Mouse (Mus musculus): ENCODE measurements around the gene Kif1bp. TPM values are rescaled to one million over a fixed set of nuclear protein-coding genes. Genes with fewer than 3 reads are reported as not detected.
"Not testable (repeated sequence)": the region's sequence is repeated elsewhere in the genome, so short reads cannot be mapped to it uniquely, and the experiment has no call there.

The Kif1bp gene
- polyA plus RNA-seq, 1 experiment, result 71.8 TPM

GRCm38 (mm10) chr10:62508459-62508858, 69.8 kb downstream of the Kif1bp start:
- DNase-seq (ENCODE audit: low read depth), result peak; percentile 8
- no peak for TF ChIP-seq POLR2A (IDR thresholded peaks at IDR 0.05; ENCODE audit: borderline replicate concordance, extremely low read depth, insufficient read depth, insufficient read length, poor library complexity, severe bottlenecking)
- no peak for TF ChIP-seq CTCF (IDR thresholded peaks at IDR 0.05; ENCODE audit: borderline replicate concordance, extremely low read depth, insufficient read depth, insufficient read length)

DNA sequence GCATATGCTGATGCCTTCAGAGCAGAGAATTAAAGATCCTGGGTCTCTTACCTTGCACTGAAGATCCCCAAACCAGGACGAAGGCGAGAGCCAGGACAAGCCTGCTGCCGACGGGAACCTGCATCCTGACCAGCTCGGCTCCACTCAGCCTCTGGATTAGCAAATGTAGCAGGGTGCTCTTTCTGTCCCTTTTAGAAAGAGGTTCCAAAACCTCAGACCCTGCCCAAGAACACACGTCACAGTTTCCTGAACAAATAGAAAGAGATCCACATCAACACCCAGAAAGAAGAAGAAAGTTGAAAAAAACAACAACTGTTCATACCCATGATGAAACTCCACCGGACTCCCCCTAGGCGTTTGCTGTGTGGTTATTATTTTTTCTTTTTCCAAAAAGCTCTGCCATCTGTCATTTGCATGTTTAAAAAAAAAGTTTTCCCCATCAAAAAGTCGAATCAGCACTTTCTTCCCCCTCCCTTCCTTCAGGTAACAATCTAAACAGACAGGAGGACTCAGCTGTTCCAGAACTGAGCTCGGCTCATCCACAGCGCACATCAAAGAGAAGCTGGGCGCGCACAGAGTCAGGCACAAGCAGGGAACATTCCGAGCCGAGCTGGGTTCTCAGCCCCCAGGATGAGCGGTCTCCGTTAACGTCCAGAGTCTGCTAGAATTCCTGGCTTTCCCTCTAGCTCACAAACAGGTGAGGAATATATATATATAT, 70.5 kb downstream of the Kif1bp start:
- no peak for TF ChIP-seq POLR2A (IDR thresholded peaks at IDR 0.05; ENCODE audit: borderline replicate concordance, extremely low read depth, insufficient read depth, insufficient read length, poor library complexity, severe bottlenecking)
- no peak for TF ChIP-seq CTCF (IDR thresholded peaks at IDR 0.05; ENCODE audit: borderline replicate concordance, extremely low read depth, insufficient read depth, insufficient read length)
- peak; percentile 14 for DNase-seq (ENCODE audit: low read depth)

GRCm38 (mm10) chr10:62507071-62507470, 71.2 kb downstream of the Kif1bp start:
- no peak for DNase-seq (ENCODE audit: low read depth)
- TF ChIP-seq CTCF (IDR thresholded peaks at IDR 0.05; ENCODE audit: borderline replicate concordance, extremely low read depth, insufficient read depth, insufficient read length), result no peak
- no peak for TF ChIP-seq POLR2A (IDR thresholded peaks at IDR 0.05; ENCODE audit: borderline replicate concordance, extremely low read depth, insufficient read depth, insufficient read length, poor library complexity, severe bottlenecking)

DNA sequence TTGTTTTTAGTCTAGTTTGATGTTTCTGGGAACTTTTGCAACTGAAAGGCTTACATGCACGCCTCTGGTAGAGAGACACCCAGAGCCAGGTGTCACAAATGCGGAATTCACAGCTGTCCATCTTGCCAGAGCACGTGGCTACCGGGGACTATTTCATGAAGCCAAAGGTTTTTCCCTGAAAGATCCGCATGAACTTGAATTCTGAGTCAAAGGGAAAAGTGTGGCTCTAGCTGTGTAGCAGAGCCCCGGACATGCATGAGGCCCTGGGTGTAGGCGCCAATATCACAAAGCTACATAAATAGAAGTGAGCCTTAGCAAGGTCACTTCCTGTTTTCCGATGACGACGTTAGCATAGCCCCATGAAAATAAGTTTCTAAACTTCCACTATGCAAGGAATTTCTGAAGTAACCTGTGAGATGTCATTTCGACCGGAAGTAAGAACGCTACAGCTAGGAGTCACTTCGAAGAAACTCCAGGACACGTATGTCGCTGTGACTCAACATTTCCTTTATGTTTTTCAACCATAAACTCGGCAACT, 72.2 kb downstream of the Kif1bp start:
- no peak for DNase-seq (ENCODE audit: low read depth)
- no peak for TF ChIP-seq POLR2A (IDR thresholded peaks at IDR 0.05; ENCODE audit: borderline replicate concordance, extremely low read depth, insufficient read depth, insufficient read length, poor library complexity, severe bottlenecking)
- TF ChIP-seq CTCF (IDR thresholded peaks at IDR 0.05; ENCODE audit: borderline replicate concordance, extremely low read depth, insufficient read depth, insufficient read length), result no peak

DNA sequence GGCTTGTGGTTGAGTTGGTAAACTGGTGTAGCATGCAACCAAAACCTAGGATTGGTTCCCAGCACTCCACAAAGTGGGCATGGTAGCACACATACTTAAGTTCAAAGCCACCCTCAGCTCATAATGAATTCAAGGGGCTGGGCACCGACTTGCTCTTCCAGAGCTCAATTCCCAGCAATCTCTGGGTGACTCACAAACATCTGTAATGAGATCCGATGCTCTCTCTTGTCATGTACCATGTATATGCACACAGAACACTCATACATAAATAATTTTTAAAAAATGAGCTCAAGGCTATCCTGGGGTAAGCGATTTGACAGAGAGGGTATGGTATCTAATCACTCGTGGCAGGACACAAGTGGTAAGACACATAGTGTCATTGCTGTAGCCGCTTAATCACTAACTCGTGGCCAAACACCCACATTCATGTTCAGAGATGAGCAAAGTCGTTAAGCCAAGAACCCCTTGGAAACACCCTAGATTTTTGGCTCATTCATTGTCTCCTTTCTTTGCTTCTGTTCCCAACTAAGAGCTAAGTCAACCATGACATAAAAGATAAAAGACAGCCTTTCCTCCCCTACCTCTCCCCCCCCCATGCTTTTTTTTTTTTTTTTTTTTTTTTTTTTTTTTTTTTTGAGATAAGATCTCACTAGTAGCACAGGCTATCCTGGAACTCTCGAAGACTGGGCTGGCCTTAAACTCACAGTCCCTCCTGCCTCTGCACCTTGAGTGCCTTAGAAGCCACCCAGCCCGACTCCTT, 72.9 kb downstream of the Kif1bp start:
- no peak for TF ChIP-seq CTCF (IDR thresholded peaks at IDR 0.05; ENCODE audit: borderline replicate concordance, extremely low read depth, insufficient read depth, insufficient read length)
- TF ChIP-seq POLR2A (IDR thresholded peaks at IDR 0.05; ENCODE audit: borderline replicate concordance, extremely low read depth, insufficient read depth, insufficient read length, poor library complexity, severe bottlenecking), result no peak
- DNase-seq (ENCODE audit: low read depth), result no peak

GRCm38 (mm10) chr10:62503836-62504628, 74.2 kb downstream of the Kif1bp start:
- TF ChIP-seq POLR2A (IDR thresholded peaks at IDR 0.05; ENCODE audit: borderline replicate concordance, extremely low read depth, insufficient read depth, insufficient read length, poor library complexity, severe bottlenecking) (no peak), CTCF (IDR thresholded peaks at IDR 0.05; ENCODE audit: borderline replicate concordance, extremely low read depth, insufficient read depth, insufficient read length) (no peak)
- no peak for DNase-seq (ENCODE audit: low read depth)

- TF ChIP-seq POLR2A (IDR thresholded peaks at IDR 0.05; ENCODE audit: borderline replicate concordance, extremely low read depth, insufficient read depth, insufficient read length, poor library complexity, severe bottlenecking), result no peak
- TF ChIP-seq CTCF (IDR thresholded peaks at IDR 0.05; ENCODE audit: borderline replicate concordance, extremely low read depth, insufficient read depth, insufficient read length), result no peak
- DNase-seq (ENCODE audit: low read depth), result no peak
Observed at GRCm38 (mm10) chr10:62503353-62503752, 74.9 kb downstream of the Kif1bp start.

DNA sequence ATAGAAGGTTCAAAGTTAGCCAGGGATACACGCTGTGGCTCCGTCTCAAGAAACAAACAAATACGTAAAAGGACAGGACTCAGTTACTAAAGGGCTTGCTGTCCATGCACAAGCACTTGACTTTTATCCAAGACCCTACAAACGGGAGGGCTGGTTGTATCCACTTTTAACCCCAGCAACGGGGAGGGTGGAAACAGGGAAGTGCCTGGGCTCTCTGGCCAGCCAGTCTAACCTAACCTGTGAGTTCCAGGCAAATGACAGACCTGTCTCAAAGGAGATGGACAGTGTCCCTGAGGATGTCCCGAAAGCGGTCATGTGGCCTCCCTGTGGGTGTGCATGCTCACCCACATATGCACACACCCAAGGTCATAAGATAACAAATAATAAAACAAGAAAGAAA, 76.3 kb downstream of the Kif1bp start:
- TF ChIP-seq CTCF (IDR thresholded peaks at IDR 0.05; ENCODE audit: borderline replicate concordance, extremely low read depth, insufficient read depth, insufficient read length) (no peak), POLR2A (IDR thresholded peaks at IDR 0.05; ENCODE audit: borderline replicate concordance, extremely low read depth, insufficient read depth, insufficient read length, poor library complexity, severe bottlenecking) (no peak)
- no peak for DNase-seq (ENCODE audit: low read depth)

DNA sequence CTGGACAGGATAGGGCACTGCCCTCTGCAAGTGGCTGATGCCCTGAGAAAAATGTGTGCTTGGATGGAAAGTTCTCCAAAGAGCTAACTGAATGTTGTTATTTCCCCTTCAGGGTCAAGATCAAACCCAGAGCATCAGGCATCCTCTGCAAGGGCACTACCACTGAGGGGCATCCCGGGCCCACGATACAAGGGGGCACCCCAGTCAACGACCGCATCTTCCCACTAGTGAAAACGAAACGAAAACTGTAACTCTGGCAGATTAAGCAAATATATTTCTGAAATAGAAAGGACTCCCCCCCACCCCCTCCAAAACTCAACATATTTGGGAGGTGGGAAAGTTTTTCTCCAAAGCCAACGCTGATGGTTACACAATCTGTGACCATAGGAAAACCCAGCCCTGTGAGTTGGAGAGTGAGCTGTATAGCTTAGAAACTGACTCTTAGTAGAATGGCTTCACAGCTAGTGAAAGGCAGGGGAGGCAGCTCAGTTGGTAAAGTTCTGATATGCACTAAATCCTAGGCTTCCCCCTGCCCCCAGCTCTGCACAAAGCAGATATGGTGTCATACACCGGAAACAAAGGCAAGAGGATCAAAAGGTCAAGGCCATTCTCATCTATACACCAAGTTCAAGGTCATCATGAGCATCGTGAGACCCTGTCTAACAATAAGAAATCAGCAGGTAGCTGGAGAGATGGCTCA, 77.2 kb downstream of the Kif1bp start:
- TF ChIP-seq POLR2A (IDR thresholded peaks at IDR 0.05; ENCODE audit: borderline replicate concordance, extremely low read depth, insufficient read depth, insufficient read length, poor library complexity, severe bottlenecking) (no peak), CTCF (IDR thresholded peaks at IDR 0.05; ENCODE audit: borderline replicate concordance, extremely low read depth, insufficient read depth, insufficient read length) (no peak)
- DNase-seq (ENCODE audit: low read depth), result no peak

DNA sequence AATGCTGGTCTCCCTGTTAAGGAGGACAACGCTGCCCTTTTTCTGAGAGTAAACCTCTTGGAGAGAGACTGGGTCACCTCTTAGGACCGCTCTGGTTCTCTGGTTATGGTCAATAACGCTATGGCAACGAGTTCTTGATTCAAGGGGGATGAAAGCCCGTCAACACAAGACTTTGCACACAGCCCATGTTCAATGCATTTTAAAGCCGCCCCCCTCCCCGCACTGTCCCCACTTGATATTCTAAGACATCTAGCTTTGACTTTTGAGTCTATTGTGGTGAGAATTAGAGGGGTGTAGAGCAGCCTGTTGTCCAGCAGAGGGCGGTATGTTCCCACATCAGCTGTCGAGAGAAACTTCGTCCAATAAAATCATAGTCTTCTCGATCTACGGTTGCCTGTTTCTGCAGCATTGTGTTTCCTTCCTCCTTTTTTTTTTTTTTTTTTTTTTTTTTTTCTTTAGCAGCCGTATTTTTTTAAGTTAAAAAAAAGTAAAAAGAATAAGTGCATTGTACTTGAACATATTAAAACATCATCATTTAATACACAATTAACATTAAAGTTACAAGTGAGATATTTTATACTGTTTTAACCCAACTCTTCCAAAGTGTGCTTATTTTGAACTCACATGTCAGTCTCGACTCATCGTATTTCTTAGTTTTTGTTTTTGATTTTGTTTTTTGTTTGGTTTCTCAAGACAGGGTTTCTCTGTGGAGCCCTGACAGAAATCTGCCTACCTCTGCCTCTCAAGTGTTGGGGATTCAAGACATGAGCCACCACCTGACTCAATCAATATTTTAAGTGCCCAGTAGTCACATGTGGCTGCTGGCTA, 78.0 kb downstream of the Kif1bp start:
- TF ChIP-seq POLR2A (IDR thresholded peaks at IDR 0.05; ENCODE audit: borderline replicate concordance, extremely low read depth, insufficient read depth, insufficient read length, poor library complexity, severe bottlenecking), result no peak
- peak; percentile 86 for TF ChIP-seq CTCF (IDR thresholded peaks at IDR 0.05; ENCODE audit: borderline replicate concordance, extremely low read depth, insufficient read depth, insufficient read length)
- DNase-seq (ENCODE audit: low read depth), result peak; percentile 86

- not testable (repeated sequence) for DNase-seq (ENCODE audit: low read depth)
Observed at GRCm38 (mm10) chr10:62491681-62492080, 86.6 kb downstream of the Kif1bp start.
